Mouse (Mus musculus) hindbrain, postnatal 0 days (tissue): ENCODE measurements around the gene Rab23. TPM values are rescaled to one million over a fixed set of nuclear protein-coding genes. Genes with fewer than 3 reads are reported as not detected.

Experiments
- ATAC-seq: fragments of 200-750 bp; cut with Nextera tagmentation; 2 replicates; pipeline ENCODE4 v1.8.0; 2017; ENCODE audit warnings: mild to moderate bottlenecking, moderate TSS enrichment, moderate library complexity
- DNase-seq: peaks from one replicate; pipeline ENCODE4 v3.0.0-alpha.2; 2015; ENCODE audit warnings: low spot score
- H3K27ac ChIP-seq: fragments of 300-500 bp; sonication (generic); 2 replicates; pipeline ENCODE4 v1.5.1; 2014; ENCODE audit warnings: mild to moderate bottlenecking
- H3K27me3 ChIP-seq: fragments of 300-500 bp; sonication (generic); 2 replicates; pipeline ENCODE4 v1.6.1; 2014; ENCODE audit warnings: low read length, mixed read lengths; ENCODE audit not compliant: insufficient read depth
- H3K36me3 ChIP-seq: fragments of 300-500 bp; sonication (generic); 2 replicates; pipeline ENCODE4 v1.6.1; 2014; ENCODE audit warnings: low read length, mixed read lengths; ENCODE audit not compliant: insufficient read depth
- H3K4me1 ChIP-seq: fragments of 300-500 bp; sonication (generic); 2 replicates; pipeline ENCODE4 v1.6.1; 2014; ENCODE audit warnings: antibody characterized with exemption, low read length, mixed read lengths; ENCODE audit not compliant: insufficient read depth
- H3K4me2 ChIP-seq: fragments of 300-500 bp; sonication (generic); 2 replicates; pipeline ENCODE4 v1.6.1; 2014; ENCODE audit warnings: low read depth, mild to moderate bottlenecking, low read length, moderate library complexity, mixed read lengths
- H3K4me3 ChIP-seq: fragments of 300-500 bp; sonication (generic); 2 replicates; pipeline ENCODE4 v1.5.1; 2014; ENCODE audit warnings: low read length
- H3K9ac ChIP-seq: fragments of 300-500 bp; sonication (generic); replicated peaks from 2 replicates; pipeline ENCODE4 v1.6.1; 2014; ENCODE audit warnings: mild to moderate bottlenecking, low read length, moderate library complexity, mixed read lengths
- H3K9me3 ChIP-seq: fragments of 300-500 bp; sonication (generic); 2 replicates; pipeline ENCODE4 v1.6.1; 2016; ENCODE audit warnings: low read length, mixed read lengths
- CTCF ChIP-seq: IDR thresholded peaks from 2 replicates; pipeline ENCODE4 v1.5.1; 2016; ENCODE audit warnings: antibody characterized with exemption, control low read depth, low read depth
- WGBS: fragments of 180-500 bp; shearing (Covaris S2); extraction: QIAGEN DNeasy Blood & Tissue Kit; methylation state at CpG from one replicate; pipeline ENCODE4 v1.1.7; 2014; 5-methylcytosine and 5-hydroxymethylcytosine counted together
- polyA plus RNA-seq: library from polyadenylated mRNA; unstranded; fragments of >200 nt; fragmentation: Nextera tagmentation; extraction: Ambion mirVana; gene quantifications from 2 replicates; pipeline ENCODE4 v1.2.1, GENCODE M21; 2015
- total RNA-seq: library from RNA; depleted of rRNA; stranded (reverse); fragments of >200 nt; gene quantifications from 2 replicates; pipeline ENCODE4 v1.2.3, GENCODE M21; 2014

Rab23 gene
- total and polyA plus RNA-seq, 2 experiments from 2014 or later = 9.0 to 24.9 TPM

DNA sequence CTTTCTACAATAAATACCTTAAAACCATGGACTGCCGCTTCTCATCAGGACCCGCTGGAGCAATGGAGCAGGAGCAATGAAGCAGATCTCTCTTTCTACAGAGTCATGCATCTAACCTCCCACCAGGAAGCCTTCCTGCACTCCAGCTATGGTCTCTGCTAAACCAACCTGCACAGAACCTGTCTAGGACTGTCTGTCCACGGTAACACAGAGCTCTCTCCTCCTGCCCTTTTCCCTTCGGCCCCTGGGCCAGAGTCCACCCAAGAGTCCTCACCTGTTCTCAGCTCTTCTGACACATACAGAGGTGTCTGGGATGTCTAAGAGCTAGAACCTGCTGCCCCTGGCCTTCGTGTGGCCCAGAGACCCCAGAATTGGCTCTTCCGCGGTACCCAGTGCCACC lies 38.8 kb upstream of the Rab23 start:
- Histone ChIP-seq H3K4me2 (no peak overlapping the region), H3K27me3 (no peaks in the 10 kb centered on the region), H3K9ac (no peak overlapping the region), H3K4me3 (no peak overlapping the region), H3K36me3 (no peaks in the 10 kb centered on the region), H3K9me3 (no peaks in the 10 kb centered on the region), H3K27ac (no peak overlapping the region), H3K4me1 (no peaks in the 10 kb centered on the region)
- no peak for TF ChIP-seq CTCF
- no peak for ATAC-seq
- 86% methylated on average over 7 of the region's 7 CpGs for WGBS
- no peak for DNase-seq

DNA sequence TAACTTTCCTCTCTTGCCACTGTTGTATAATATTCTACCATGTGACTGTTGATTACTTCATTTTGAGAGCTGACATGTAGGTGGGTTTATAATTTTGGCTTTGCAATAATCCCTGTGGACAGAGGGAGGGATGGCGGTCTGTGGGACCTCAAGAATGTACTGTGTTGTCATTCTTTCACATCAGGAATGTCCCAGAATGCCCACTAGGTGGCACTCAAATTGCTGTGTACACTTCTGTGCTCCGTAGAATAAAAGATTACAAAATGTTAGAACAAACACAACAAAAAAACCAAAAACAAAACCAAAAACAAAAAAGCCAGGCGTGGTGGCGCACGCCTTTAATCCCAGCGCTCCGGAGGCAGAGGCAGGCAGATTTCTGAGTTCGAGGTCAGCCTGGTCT lies 35.2 kb upstream of the Rab23 start:
- Histone ChIP-seq H3K36me3 (no peaks in the 10 kb centered on the region), H3K4me1 (no peaks in the 10 kb centered on the region), H3K27me3 (no peaks in the 10 kb centered on the region), H3K4me3 (no peak overlapping the region), H3K9ac (no peak overlapping the region), H3K9me3 (no peaks in the 10 kb centered on the region), H3K27ac (no peak overlapping the region), H3K4me2 (no peak overlapping the region)
- DNase-seq = no peak
- 68% methylated on average over 8 of the region's 8 CpGs for WGBS
- TF ChIP-seq CTCF = peak; percentile 48
- ATAC-seq = no peak

DNA sequence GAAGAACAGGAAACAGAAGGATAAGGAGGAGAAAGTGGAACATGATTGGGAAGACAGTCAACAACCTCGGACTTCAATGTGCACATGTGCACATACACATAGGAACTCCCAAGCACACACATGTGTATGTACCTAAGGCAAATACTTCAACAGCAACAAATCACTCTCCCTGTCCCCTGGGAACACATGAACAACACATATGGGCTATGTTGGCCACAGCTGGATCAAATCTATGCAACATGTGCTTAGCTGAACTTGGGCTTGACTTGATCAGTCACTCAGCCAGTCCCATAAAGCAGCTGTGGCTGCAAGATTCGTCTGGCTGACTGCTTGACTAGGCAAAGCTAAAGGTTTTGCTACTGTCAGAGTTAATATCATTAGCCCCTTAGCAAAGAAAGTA lies 30.9 kb upstream of the Rab23 start:
- no peak for TF ChIP-seq CTCF
- WGBS = 63% methylated on average over 2 of the region's 2 CpGs
- Histone ChIP-seq H3K27me3 (no peaks in the 10 kb centered on the region), H3K9ac (no peak overlapping the region), H3K9me3 (no peaks in the 10 kb centered on the region), H3K4me3 (no peak overlapping the region), H3K36me3 (no peaks in the 10 kb centered on the region), H3K4me2 (no peak overlapping the region), H3K4me1 (no peaks in the 10 kb centered on the region), H3K27ac (no peak overlapping the region)
- no peak for ATAC-seq
- DNase-seq = no peak

DNA sequence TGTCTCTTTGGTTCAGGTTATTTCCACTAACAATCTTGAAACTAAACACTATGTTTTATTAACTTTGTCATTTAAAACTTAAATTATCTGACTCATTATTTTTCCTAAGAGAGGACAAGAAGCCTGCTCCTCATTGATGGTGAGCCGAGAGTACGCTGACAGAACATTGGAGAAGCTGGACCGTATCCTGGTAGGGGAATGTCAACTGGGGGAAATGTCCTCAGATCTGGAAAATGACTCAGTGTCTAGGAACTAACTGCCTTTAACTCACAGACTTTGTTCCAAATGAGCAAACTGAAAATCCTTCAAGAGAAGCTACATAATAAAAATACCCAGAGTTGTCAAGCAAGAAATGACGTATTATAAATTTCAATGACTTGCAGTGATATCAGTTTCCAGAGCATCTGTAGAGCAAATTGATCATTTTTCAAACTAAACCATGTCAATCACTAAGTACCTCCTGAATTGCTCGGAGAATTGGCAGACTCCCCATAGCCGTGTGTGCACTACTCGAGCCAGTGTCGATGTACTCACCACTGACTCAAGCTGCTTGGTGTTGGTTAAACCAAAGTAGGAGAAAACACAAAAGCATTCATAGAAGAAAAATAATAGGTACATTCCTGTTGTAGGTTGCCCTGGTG lies 30.1 kb upstream of the Rab23 start:
- H3K4me3 ChIP-seq = no peak overlapping the region
- H3K4me1 ChIP-seq = no peaks in the 10 kb centered on the region
- DNase-seq (no peak), ATAC-seq (no peak)
- WGBS = 80% methylated on average over 8 of the region's 8 CpGs
- no peaks in the 10 kb centered on the region for H3K9me3 ChIP-seq
- no peak for TF ChIP-seq CTCF
- H3K4me2 ChIP-seq = no peak overlapping the region
- H3K27me3 ChIP-seq = no peaks in the 10 kb centered on the region
- H3K27ac ChIP-seq = no peak overlapping the region
- H3K36me3 ChIP-seq = no peaks in the 10 kb centered on the region
- no peak overlapping the region for H3K9ac ChIP-seq

DNA sequence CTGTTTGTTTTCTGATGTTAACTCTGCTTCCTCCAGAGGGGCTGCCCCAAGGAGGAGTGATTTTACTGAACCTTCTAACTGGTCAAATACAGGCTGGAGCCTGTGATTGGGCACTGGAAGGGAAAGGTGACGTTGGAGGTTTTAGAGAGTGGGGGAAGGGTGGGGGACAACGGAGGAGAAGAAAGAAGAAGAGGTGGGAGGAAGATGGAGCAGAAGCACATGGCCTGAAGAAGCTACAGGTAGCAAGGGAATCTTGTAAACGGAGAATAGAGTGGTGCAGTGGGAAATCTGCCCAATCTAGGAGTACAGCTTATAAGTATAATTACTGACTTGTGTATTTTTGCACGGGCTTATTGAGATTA lies 29.6 kb upstream of the Rab23 start:
- ATAC-seq (no peak), DNase-seq (no peak)
- Histone ChIP-seq H3K27me3 (no peaks in the 10 kb centered on the region), H3K9ac (no peak overlapping the region), H3K4me1 (no peaks in the 10 kb centered on the region), H3K27ac (no peak overlapping the region), H3K9me3 (no peaks in the 10 kb centered on the region), H3K36me3 (no peaks in the 10 kb centered on the region), H3K4me3 (no peak overlapping the region), H3K4me2 (no peak overlapping the region)
- no peak for TF ChIP-seq CTCF
- 57% methylated on average over 4 of the region's 4 CpGs for WGBS

DNA sequence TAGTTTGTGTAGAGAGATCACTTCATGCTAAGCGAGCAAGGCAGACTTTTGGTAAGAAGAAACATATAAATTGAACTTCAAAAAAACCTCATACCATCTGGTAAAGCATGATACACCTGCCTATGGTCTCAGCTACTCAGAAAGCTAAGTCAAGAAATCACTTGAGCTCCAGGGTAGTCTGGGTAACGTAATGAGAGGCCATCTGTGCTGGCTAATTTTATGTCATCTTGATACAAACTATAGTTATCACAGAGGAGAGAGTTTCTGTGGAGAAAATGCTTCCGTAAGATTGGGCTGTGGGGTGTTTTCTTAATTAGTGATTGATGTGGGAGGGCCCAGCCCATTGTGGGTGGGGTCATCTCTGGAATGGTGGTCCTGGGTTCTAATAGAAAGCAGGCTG lies 25.8 kb upstream of the Rab23 start:
- no peaks in the 10 kb centered on the region for H3K9me3 ChIP-seq
- H3K4me2 ChIP-seq = no peak overlapping the region
- H3K9ac ChIP-seq = no peak overlapping the region
- H3K4me3 ChIP-seq = no peak overlapping the region
- no peak for TF ChIP-seq CTCF
- DNase-seq (no peak), ATAC-seq (no peak)
- no peaks in the 10 kb centered on the region for H3K36me3 ChIP-seq
- no peaks in the 10 kb centered on the region for H3K4me1 ChIP-seq
- no peaks in the 10 kb centered on the region for H3K27me3 ChIP-seq
- no peak overlapping the region for H3K27ac ChIP-seq
- 79% methylated on average over 3 of the region's 3 CpGs for WGBS

DNA sequence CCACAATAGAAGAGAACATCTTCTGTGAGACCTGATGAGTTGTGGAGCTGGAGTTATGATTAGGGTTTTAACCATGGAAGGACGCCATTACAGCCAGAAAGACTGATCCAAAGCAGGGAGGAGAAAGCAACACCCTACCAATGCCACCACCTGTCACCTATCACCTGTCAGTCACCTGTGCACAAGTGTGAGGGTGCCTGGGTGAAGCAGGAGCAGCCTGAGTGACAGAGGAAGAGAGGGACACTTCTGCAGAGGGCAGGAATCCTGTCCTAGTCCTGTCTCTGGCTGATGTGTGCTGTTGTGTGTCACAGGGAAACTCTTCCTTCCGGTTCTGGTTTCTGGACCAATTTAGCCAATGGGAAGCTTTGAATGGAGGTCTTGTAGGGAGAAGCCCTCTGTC lies 23.7 kb upstream of the Rab23 start:
- ATAC-seq (no peak), DNase-seq (no peak)
- whole genome bisulfite sequencing = 80% methylated on average over 2 of the region's 2 CpGs
- Histone ChIP-seq H3K4me2 (no peak overlapping the region), H3K4me1 (no peaks in the 10 kb centered on the region), H3K36me3 (no peaks in the 10 kb centered on the region), H3K9ac (no peak overlapping the region), H3K27me3 (no peaks in the 10 kb centered on the region), H3K9me3 (no peaks in the 10 kb centered on the region), H3K4me3 (no peak overlapping the region), H3K27ac (no peak overlapping the region)
- no peak for TF ChIP-seq CTCF
